Mouse (Mus musculus): ENCODE data around the gene Pex5. TPM values are rescaled to one million over a fixed set of nuclear protein-coding genes. Genes with fewer than 3 reads are reported as not detected.

The Pex5 gene
- polyA plus RNA-seq, 1 experiment from 2014 or later = 43.1 TPM

DNA sequence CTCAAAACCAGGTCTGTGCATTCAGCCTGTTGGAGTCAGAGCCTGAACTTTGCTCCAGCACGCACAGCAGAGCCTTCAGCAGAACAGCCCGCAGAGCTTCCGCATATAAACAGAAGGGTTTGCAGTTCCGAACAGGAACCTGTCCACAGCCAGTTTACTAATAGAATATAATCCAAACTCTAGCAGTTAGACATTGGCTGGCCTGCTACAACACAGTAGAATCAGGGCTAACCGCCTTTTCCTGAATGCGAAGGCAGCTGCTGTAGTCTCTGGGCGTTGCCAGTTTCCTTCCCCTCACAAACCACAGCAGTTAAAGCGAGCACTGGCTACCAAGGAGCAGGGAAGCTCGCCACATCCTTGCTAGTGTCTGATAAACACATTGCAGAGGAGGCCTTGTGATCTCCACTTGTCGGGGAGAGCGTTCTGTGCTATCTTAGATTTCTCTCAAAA lies 39.4 kb downstream of the Pex5 start:
- Histone ChIP-seq H3K4me3 (no peak overlapping the region), H3K4me1 (no peaks in the 10 kb centered on the region), H3K27me3 (ENCODE audit: poor library complexity, severe bottlenecking) (no peaks in the 10 kb centered on the region), H3K27ac (no peak overlapping the region), H3K36me3 (replicated peaks) (no peaks in the 10 kb centered on the region), H3K9me3 (no peaks in the 10 kb centered on the region)
- 86% methylated on average over 11 of the region's 11 CpGs for WGBS
- DNase-seq (ENCODE audit: extremely low spot score, low spot score) = no peak

DNA sequence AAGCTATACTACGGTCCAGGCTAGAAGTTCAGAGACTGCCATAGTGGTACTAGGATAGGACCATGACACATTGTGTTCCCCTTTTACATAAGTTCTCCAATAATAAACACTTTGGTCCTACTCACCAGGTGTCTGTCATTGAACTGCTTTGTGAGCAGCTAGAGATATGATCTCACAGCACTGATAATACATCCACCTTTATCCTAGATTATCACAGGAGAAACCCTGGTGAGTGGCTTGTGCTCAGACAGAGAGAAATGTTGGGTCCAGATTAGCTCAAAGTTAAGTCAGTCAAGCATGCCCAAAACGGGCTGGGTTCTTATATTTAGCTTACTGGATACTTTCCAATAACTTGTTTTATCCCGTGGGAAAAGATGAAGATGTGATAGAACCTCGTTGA lies 40.2 kb downstream of the Pex5 start:
- Histone ChIP-seq H3K27me3 (ENCODE audit: poor library complexity, severe bottlenecking) (no peaks in the 10 kb centered on the region), H3K27ac (no peak overlapping the region), H3K4me3 (no peak overlapping the region), H3K36me3 (replicated peaks) (no peaks in the 10 kb centered on the region), H3K4me1 (no peaks in the 10 kb centered on the region), H3K9me3 (no peaks in the 10 kb centered on the region)
- WGBS = 87% methylated on average over 4 of the region's 4 CpGs
- DNase-seq (ENCODE audit: extremely low spot score, low spot score) = no peak

DNA sequence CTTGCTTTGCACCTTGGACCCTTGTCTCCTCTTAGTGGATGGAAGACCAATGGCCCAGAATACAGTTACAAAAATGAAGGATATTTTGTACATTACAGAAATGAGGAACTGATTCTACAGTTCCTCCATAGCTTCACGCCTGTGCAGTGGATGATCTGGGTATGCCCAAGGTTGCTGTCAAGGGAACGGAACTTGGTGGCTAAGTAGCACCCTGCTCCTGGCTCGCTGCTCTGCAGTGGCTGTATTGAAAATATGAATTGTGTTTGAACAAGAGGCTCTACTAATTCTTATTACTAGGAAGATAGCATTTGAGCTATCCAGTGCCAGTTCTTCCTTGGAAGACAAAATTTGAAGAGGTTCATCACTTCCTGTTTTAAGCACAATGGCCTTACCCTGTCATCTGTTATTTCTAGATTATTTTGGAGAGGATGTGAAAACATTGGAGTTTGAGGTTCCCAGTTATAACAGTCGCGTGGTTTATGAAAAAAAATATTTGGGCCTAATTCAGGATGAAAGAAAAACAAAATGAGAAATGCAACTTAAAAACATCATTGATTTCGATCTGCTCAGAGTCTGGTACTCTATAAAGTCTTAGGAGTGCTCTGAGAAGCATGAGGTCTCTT lies 41.2 kb downstream of the Pex5 start:
- H3K27ac ChIP-seq = no peak overlapping the region
- no peaks in the 10 kb centered on the region for H3K27me3 ChIP-seq (ENCODE audit: poor library complexity, severe bottlenecking)
- no peaks in the 10 kb centered on the region for H3K9me3 ChIP-seq
- H3K4me3 ChIP-seq = no peak overlapping the region
- no peaks in the 10 kb centered on the region for H3K4me1 ChIP-seq
- no peaks in the 10 kb centered on the region for H3K36me3 ChIP-seq (replicated peaks)
- no peak for DNase-seq (ENCODE audit: extremely low spot score, low spot score)
- WGBS = 92% methylated on average over 6 of the region's 6 CpGs

DNA sequence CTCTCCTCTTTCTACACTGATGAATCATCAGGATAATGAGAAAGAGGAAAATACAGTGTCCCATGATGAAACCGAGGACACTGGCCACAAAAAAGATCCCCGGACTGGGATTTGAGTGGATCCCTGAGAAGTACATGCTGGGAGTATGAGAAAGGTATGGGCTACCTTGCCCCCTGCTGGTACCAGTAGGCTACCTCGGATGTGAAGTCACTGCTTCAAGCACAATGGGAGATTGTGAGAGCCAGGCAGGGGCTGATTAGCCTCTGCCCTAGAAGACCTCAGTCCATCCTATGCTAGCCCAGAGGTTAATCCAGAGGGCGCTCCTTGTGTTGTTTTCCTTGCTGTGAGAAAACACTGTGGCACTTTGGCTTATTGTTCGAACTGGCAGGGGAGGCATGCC lies 50.5 kb downstream of the Pex5 start:
- H3K4me3 ChIP-seq = no peak overlapping the region
- DNase-seq (ENCODE audit: extremely low spot score, low spot score) = no peak
- H3K4me1 ChIP-seq = no peaks in the 10 kb centered on the region
- no peaks in the 10 kb centered on the region for H3K36me3 ChIP-seq (replicated peaks)
- H3K27ac ChIP-seq = no peak overlapping the region
- H3K27me3 ChIP-seq (ENCODE audit: poor library complexity, severe bottlenecking) = no peaks in the 10 kb centered on the region
- no peaks in the 10 kb centered on the region for H3K9me3 ChIP-seq
- 54% methylated on average over 5 of the region's 5 CpGs for WGBS

DNA sequence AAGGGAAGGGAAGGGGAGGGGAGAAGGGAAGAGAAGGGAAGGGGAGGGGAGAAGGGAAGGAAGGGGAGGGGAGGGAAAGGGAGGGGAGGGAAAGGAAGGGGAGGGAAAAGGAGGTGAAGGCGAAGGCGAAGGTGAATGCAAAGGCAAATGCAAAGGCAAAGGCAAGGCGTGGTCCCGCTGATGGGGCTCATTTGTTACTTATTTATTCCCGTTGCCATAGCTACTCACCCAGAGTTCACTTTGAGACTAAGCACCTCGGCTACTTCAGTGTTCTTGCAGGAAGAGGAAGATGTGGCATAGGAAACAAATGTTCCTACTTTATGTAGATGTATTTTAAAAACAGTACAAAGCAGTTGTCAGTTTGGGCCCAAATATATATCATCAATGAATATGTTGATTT lies 54.3 kb downstream of the Pex5 start:
- no peaks in the 10 kb centered on the region for H3K4me1 ChIP-seq
- H3K9me3 ChIP-seq = no peaks in the 10 kb centered on the region
- no peak overlapping the region for H3K4me3 ChIP-seq
- no peaks in the 10 kb centered on the region for H3K27me3 ChIP-seq (ENCODE audit: poor library complexity, severe bottlenecking)
- WGBS = 65% methylated on average over 6 of the region's 6 CpGs
- H3K27ac ChIP-seq = no peak overlapping the region
- no peak for DNase-seq (ENCODE audit: extremely low spot score, low spot score)
- no peaks in the 10 kb centered on the region for H3K36me3 ChIP-seq (replicated peaks)

DNA sequence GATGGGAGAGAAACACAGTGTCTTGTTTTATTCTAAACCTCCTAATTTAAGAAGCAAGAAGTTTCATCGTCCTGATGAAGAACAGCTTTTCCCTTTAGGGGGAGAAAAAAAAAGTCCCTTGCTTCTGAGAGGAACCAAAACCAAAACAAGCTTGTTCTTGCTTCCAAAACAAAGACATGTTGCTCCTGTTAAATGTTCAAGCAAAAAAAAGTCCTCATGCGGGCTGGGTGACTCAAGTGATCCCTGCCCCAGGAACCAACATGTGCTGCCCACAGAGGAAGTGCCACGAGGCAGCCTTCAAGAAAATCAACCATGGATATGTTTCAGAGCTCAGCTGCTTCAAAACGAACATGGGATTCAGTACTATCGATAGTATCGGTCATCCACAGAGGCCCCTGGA lies 55.9 kb downstream of the Pex5 start:
- no peak overlapping the region for H3K4me3 ChIP-seq
- no peak overlapping the region for H3K27ac ChIP-seq
- H3K36me3 ChIP-seq (replicated peaks) = no peaks in the 10 kb centered on the region
- H3K4me1 ChIP-seq = no peaks in the 10 kb centered on the region
- DNase-seq (ENCODE audit: extremely low spot score, low spot score) = no peak
- 87% methylated on average over 6 of the region's 6 CpGs for WGBS
- H3K9me3 ChIP-seq = no peaks in the 10 kb centered on the region
- H3K27me3 ChIP-seq (ENCODE audit: poor library complexity, severe bottlenecking) = no peaks in the 10 kb centered on the region

DNA sequence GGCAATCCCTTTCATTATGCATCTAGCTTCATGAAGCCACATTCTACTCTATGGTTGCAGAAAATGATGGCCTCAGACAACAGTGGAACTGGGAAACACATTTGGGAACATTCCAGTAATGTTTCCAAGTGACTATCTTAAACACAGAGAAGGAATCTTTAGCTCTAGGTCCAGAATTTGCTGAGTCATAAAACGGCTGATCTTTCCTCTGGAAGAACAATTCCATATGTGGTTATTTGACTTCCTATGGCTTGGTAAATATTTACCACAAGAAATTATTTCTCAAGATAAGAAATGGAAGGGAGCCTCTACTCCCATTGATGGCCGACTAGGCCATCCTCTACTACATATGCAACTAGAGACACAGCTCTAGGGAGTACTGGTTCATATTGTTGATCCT lies 61.6 kb downstream of the Pex5 start:
- no peak for DNase-seq (ENCODE audit: extremely low spot score, low spot score)
- 90% methylated on average over 2 of the region's 2 CpGs for WGBS

More for the DNA sequence above, 61.6 kb downstream of the Pex5 start:
- Histone ChIP-seq H3K27ac (no peak overlapping the region), H3K9me3 (no peaks in the 10 kb centered on the region), H3K4me3 (no peak overlapping the region), H3K27me3 (ENCODE audit: poor library complexity, severe bottlenecking) (no peaks in the 10 kb centered on the region), H3K4me1 (no peaks in the 10 kb centered on the region), H3K36me3 (replicated peaks) (no peaks in the 10 kb centered on the region)

Other genes starting within 250 kb of the Pex5 start
- not detected in 2 replicates for gene Vmn2r27, start 183.2 kb downstream of the Pex5 start, polyA plus RNA-seq (2016; fragmentation: Nextera tagmentation; extraction: Ambion mirVana)
- gene Cd163, start 110.4 kb downstream of the Pex5 start, polyA plus RNA-seq (2016; fragmentation: Nextera tagmentation; extraction: Ambion mirVana) = not detected in 2 replicates
- 8.4 and 10.6 TPM in 2 replicates for gene Clstn3, start 49.7 kb upstream of the Pex5 start, polyA plus RNA-seq (2016; fragmentation: Nextera tagmentation; extraction: Ambion mirVana)
- gene C1rl, start 78.0 kb upstream of the Pex5 start, polyA plus RNA-seq (2016; fragmentation: Nextera tagmentation; extraction: Ambion mirVana) = 0.11 and 0.21 TPM in 2 replicates
- gene C1ra, start 97.3 kb upstream of the Pex5 start, polyA plus RNA-seq (2016; fragmentation: Nextera tagmentation; extraction: Ambion mirVana) = 0.06 and 0.15 TPM in 2 replicates
- gene C1s1, start 127.3 kb upstream of the Pex5 start, polyA plus RNA-seq (2016; fragmentation: Nextera tagmentation; extraction: Ambion mirVana) = 0.20 and 0.42 TPM in 2 replicates
- gene C1rb, start 155.2 kb upstream of the Pex5 start, polyA plus RNA-seq (2016; fragmentation: Nextera tagmentation; extraction: Ambion mirVana) = not detected in 2 replicates
- 0.05 TPM in 1 of 2 replicates, not detected in the other for gene C1s2, start 221.0 kb upstream of the Pex5 start, polyA plus RNA-seq (2016; fragmentation: Nextera tagmentation; extraction: Ambion mirVana)
- 38.8 and 44.1 TPM in 2 replicates for gene Lpcat3, start 248.0 kb upstream of the Pex5 start, polyA plus RNA-seq (2016; fragmentation: Nextera tagmentation; extraction: Ambion mirVana)

All from forebrain, embryonic 10.5 days (tissue).